Mouse (Mus musculus): ENCODE measurements around the gene Cox4i1. TPM values are rescaled to one million over a fixed set of nuclear protein-coding genes. Genes with fewer than 3 reads are reported as not detected.
"Not testable (repeated sequence)": the region's sequence is repeated elsewhere in the genome, so short reads cannot be mapped to it uniquely, and the experiment has no call there.

Cox4i1 gene
- polyA plus RNA-seq, 1 experiment from 2014 or later: 2,414 TPM

DNA sequence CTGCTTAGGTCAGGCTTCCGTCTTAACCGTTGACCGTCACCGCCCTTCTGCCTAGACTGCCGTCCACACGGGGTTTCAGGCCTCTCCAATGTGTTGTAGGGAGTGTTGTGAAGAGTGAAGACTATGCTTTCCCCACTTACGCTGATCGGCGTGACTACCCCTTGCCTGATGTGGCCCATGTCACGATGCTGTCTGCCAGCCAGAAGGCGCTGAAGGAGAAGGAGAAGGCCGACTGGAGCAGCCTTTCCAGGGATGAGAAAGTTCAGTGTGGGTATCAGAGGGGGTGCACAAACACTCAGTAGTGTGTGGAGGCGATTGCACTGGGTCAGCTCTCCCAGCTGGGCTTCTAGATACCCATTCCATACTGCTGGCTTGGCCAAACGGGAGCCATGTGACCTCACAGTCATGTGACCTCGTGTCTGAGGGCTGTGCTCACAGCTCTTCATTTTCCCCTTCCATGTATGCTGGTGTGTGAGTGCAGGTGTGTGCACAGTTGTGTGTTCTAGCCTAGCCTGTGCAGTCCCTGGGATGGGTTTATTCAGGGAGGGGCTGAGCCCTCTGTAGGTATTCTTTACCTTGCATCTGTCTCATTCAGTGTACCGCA is 4.7 kb downstream of the Cox4i1 start:
- 87% methylated on average over 16 of the region's 16 CpGs for WGBS
- ATAC-seq (replicated peaks; ENCODE audit: extremely low read depth, insufficient read depth, low FRiP score): no peak
- H3K9me3 ChIP-seq (replicated peaks; ENCODE audit: control insufficient read depth, low read length): no peaks in the 10 kb centered on the region
- no peaks in the 10 kb centered on the region for H3K27me3 ChIP-seq (ENCODE audit: control insufficient read depth, insufficient read depth, low read length)
- peaks cover 28% of the 10 kb centered on the region for H3K4me1 ChIP-seq (ENCODE audit: control insufficient read depth, insufficient read depth, low read length)
- no peak overlapping the region for H3K4me3 ChIP-seq (ENCODE audit: low read length)
- H3K27ac ChIP-seq (ENCODE audit: low read length): no peak overlapping the region
- H3K36me3 ChIP-seq (ENCODE audit: control insufficient read depth, insufficient read depth): peaks cover 47% of the 10 kb centered on the region
- no peak overlapping the region for H3K9ac ChIP-seq (ENCODE audit: low read length)
- no peak overlapping the region for H3K4me2 ChIP-seq (ENCODE audit: low read depth, low read length)

DNA sequence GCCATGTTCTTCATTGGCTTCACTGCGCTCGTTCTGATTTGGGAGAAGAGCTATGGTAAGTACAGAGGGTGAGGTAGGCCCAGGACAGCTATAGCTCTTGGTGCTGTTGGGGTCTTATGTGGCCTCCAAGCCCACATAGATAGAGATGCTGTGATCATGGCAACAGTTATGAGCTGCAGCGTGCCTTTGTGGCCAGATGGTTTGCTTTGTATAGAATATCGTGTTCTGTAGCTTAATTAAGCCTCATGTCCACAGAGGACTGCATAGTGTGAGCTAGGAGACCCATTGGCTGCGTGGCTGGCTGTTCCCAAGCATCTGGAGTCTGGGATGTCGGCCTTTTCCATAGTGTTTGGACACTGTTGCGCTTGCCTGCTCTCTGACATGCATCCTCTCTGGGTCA is 5.3 kb downstream of the Cox4i1 start:
- H3K27ac ChIP-seq (ENCODE audit: low read length): no peak overlapping the region
- H3K9ac ChIP-seq (ENCODE audit: low read length): no peak overlapping the region
- WGBS: 93% methylated on average over 7 of the region's 7 CpGs
- H3K4me2 ChIP-seq (ENCODE audit: low read depth, low read length): no peak overlapping the region
- H3K4me1 ChIP-seq (ENCODE audit: control insufficient read depth, insufficient read depth, low read length): peaks cover 28% of the 10 kb centered on the region
- no peaks in the 10 kb centered on the region for H3K27me3 ChIP-seq (ENCODE audit: control insufficient read depth, insufficient read depth, low read length)
- H3K36me3 ChIP-seq (ENCODE audit: control insufficient read depth, insufficient read depth): peaks cover 47% of the 10 kb centered on the region
- no peak for ATAC-seq (replicated peaks; ENCODE audit: extremely low read depth, insufficient read depth, low FRiP score)
- no peaks in the 10 kb centered on the region for H3K9me3 ChIP-seq (replicated peaks; ENCODE audit: control insufficient read depth, low read length)
- no peak overlapping the region for H3K4me3 ChIP-seq (ENCODE audit: low read length)

DNA sequence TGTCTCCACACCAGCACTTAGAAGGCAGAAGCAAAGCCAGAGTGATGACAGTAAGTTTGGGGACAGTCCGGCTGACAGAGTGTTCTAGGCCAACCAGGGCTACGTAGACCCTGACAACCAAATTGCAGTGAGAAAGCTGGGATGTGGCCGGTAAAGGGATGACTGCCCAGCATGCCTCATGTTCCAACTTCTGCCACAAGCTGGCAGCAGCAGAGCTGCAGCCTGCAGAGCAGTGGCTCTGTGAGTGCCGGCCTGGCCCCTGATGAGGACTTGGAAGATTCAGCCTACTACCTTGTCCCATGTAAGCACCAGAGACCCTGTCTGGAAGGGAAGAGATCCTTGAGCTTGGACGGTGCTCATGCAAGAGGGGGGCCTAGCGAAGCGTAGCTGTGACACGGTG is 7.7 kb downstream of the Cox4i1 start:
- no peak overlapping the region for H3K27ac ChIP-seq (ENCODE audit: low read length)
- peaks cover 36% of the 10 kb centered on the region for H3K36me3 ChIP-seq (ENCODE audit: control insufficient read depth, insufficient read depth)
- H3K4me3 ChIP-seq (ENCODE audit: low read length): no peak overlapping the region
- H3K4me2 ChIP-seq (ENCODE audit: low read depth, low read length): no peak overlapping the region
- ATAC-seq (replicated peaks; ENCODE audit: extremely low read depth, insufficient read depth, low FRiP score): no peak
- no peaks in the 10 kb centered on the region for H3K9me3 ChIP-seq (replicated peaks; ENCODE audit: control insufficient read depth, low read length)
- peaks cover 16% of the 10 kb centered on the region for H3K4me1 ChIP-seq (ENCODE audit: control insufficient read depth, insufficient read depth, low read length)
- WGBS: 73% methylated on average over 8 of the region's 8 CpGs
- no peak overlapping the region for H3K9ac ChIP-seq (ENCODE audit: low read length)
- H3K27me3 ChIP-seq (ENCODE audit: control insufficient read depth, insufficient read depth, low read length): peaks cover 6% of the 10 kb centered on the region; the same call in 1 of the 2 replicates

DNA sequence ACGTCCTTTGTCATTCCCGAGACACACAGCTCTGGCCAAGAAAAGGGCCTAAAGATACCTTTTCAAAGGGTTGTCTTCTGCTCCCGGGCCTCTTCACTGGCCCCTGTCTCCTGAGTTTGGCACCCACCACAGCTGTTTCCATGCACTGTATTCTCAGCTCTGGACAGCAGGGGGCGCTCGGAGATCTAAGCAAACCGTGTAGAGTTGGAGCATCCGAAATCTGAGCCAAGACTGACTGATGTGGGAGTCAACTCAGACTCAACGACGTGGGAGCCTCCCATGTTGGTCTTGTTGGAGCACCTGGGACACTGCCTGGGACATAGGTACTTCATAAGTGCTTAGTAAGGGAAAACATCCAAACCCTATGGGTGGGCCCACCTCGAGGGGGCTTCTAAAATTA is 10.4 kb downstream of the Cox4i1 start:
- 8% methylated on average over 10 of the region's 10 CpGs for WGBS

DNA sequence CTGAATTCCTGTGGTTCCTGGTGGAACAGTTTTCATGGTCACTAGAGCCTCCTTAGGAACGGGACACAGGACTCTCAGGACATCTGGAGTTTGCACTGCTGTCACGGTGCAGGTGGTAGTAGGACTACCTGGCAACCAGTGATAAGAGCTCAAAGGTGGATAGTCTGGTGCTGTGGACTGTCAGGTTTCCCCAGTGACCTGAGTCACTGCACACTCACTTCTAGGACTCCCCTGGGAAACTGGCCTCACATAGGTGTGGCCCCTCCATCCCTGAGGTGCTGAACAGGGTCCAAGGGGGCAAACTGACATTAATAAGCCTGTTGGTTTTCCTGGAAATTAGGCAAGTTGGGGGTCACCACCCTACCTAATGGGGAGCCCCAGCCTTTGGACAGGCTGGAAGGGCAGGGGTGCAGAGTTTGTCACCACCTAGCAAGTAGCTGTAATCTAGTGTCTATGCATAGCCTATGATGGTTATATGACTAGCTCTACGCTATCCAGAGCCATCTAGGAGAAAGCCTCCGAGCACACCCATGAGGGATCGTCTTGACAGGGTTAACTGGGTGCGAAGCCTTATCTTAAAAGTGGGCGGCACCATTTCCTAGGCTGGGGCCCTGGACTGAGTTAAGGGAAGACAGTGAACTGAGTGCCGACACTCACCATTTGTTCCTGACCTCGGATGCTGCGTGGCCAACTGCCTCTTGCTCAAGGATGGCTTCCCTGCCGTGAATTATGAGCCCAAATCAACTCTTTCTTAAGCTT is 11.8 kb downstream of the Cox4i1 start:
- 23% methylated on average over 11 of the region's 11 CpGs for WGBS
- no peak overlapping the region for H3K9ac ChIP-seq (ENCODE audit: low read length)
- ATAC-seq (replicated peaks; ENCODE audit: extremely low read depth, insufficient read depth, low FRiP score): no peak

More for the DNA sequence above, 10.4 kb downstream of the Cox4i1 start:
- Histone ChIP-seq H3K27me3 (ENCODE audit: control insufficient read depth, insufficient read depth, low read length) (peaks cover 6% of the 10 kb centered on the region; the same call in 1 of the 2 replicates), H3K4me1 (ENCODE audit: control insufficient read depth, insufficient read depth, low read length) (peaks cover 2% of the 10 kb centered on the region; the same call in 1 of the 2 replicates), H3K9me3 (replicated peaks; ENCODE audit: control insufficient read depth, low read length) (no peaks in the 10 kb centered on the region), H3K4me3 (ENCODE audit: low read length) (no peak overlapping the region), H3K9ac (ENCODE audit: low read length) (no peak overlapping the region), H3K4me2 (ENCODE audit: low read depth, low read length) (no peak overlapping the region), H3K36me3 (ENCODE audit: control insufficient read depth, insufficient read depth) (peaks cover 8% of the 10 kb centered on the region), H3K27ac (ENCODE audit: low read length) (no peak overlapping the region)
- ATAC-seq (replicated peaks; ENCODE audit: extremely low read depth, insufficient read depth, low FRiP score): peak; percentile 43; the same call in 1 of the 2 replicates

GRCm38 (mm10) chr8:120680405-120680804 is 12.4 kb downstream of the Cox4i1 start:
- not testable (repeated sequence) for H3K4me1 ChIP-seq (ENCODE audit: control insufficient read depth, insufficient read depth, low read length); H3K9me3 ChIP-seq (replicated peaks; ENCODE audit: control insufficient read depth, low read length); ATAC-seq (replicated peaks; ENCODE audit: extremely low read depth, insufficient read depth, low FRiP score); H3K9ac ChIP-seq (ENCODE audit: low read length); H3K4me3 ChIP-seq (ENCODE audit: low read length); H3K27ac ChIP-seq (ENCODE audit: low read length); H3K27me3 ChIP-seq (ENCODE audit: control insufficient read depth, insufficient read depth, low read length); H3K36me3 ChIP-seq (ENCODE audit: control insufficient read depth, insufficient read depth); H3K4me2 ChIP-seq (ENCODE audit: low read depth, low read length)
- 42% methylated on average over 6 of the region's 7 CpGs for WGBS

More for the DNA sequence above, 11.8 kb downstream of the Cox4i1 start:
- Histone ChIP-seq H3K36me3 (ENCODE audit: control insufficient read depth, insufficient read depth) (no peaks in the 10 kb centered on the region), H3K27ac (ENCODE audit: low read length) (no peak overlapping the region), H3K4me2 (ENCODE audit: low read depth, low read length) (no peak overlapping the region), H3K9me3 (replicated peaks; ENCODE audit: control insufficient read depth, low read length) (no peaks in the 10 kb centered on the region), H3K4me1 (ENCODE audit: control insufficient read depth, insufficient read depth, low read length) (peaks cover 2% of the 10 kb centered on the region; the same call in 1 of the 2 replicates), H3K27me3 (ENCODE audit: control insufficient read depth, insufficient read depth, low read length) (peaks cover 6% of the 10 kb centered on the region; the same call in 1 of the 2 replicates), H3K4me3 (ENCODE audit: low read length) (no peak overlapping the region)

GRCm38 (mm10) chr8:120681113-120681512 is 13.1 kb downstream of the Cox4i1 start:
- Histone ChIP-seq H3K4me2 (ENCODE audit: low read depth, low read length) (no peak overlapping the region), H3K27ac (ENCODE audit: low read length) (no peak overlapping the region), H3K9ac (ENCODE audit: low read length) (no peak overlapping the region), H3K27me3 (ENCODE audit: control insufficient read depth, insufficient read depth, low read length) (peaks cover 6% of the 10 kb centered on the region; the same call in 1 of the 2 replicates), H3K9me3 (replicated peaks; ENCODE audit: control insufficient read depth, low read length) (no peaks in the 10 kb centered on the region), H3K4me3 (ENCODE audit: low read length) (no peak overlapping the region), H3K4me1 (ENCODE audit: control insufficient read depth, insufficient read depth, low read length) (peaks cover 2% of the 10 kb centered on the region; the same call in 1 of the 2 replicates), H3K36me3 (ENCODE audit: control insufficient read depth, insufficient read depth) (no peaks in the 10 kb centered on the region)
- no peak for ATAC-seq (replicated peaks; ENCODE audit: extremely low read depth, insufficient read depth, low FRiP score)
- WGBS: 69% methylated on average over 10 of the region's 10 CpGs

GRCm38 (mm10) chr8:120683602-120684001 is 15.6 kb downstream of the Cox4i1 start:
- peaks cover 13% of the 10 kb centered on the region for H3K27me3 ChIP-seq (ENCODE audit: control insufficient read depth, insufficient read depth, low read length)
- H3K9me3 ChIP-seq (replicated peaks; ENCODE audit: control insufficient read depth, low read length): no peaks in the 10 kb centered on the region
- H3K4me1 ChIP-seq (ENCODE audit: control insufficient read depth, insufficient read depth, low read length): peaks cover 2% of the 10 kb centered on the region; the same call in 1 of the 2 replicates
- H3K27ac ChIP-seq (ENCODE audit: low read length): no peak overlapping the region
- no peak overlapping the region for H3K4me2 ChIP-seq (ENCODE audit: low read depth, low read length)
- no peak overlapping the region for H3K4me3 ChIP-seq (ENCODE audit: low read length)
- no peaks in the 10 kb centered on the region for H3K36me3 ChIP-seq (ENCODE audit: control insufficient read depth, insufficient read depth)
- 14% methylated on average over 10 of the region's 10 CpGs for WGBS
- ATAC-seq (replicated peaks; ENCODE audit: extremely low read depth, insufficient read depth, low FRiP score): peak; percentile 61; the same call in 1 of the 2 replicates
- no peak overlapping the region for H3K9ac ChIP-seq (ENCODE audit: low read length)

DNA sequence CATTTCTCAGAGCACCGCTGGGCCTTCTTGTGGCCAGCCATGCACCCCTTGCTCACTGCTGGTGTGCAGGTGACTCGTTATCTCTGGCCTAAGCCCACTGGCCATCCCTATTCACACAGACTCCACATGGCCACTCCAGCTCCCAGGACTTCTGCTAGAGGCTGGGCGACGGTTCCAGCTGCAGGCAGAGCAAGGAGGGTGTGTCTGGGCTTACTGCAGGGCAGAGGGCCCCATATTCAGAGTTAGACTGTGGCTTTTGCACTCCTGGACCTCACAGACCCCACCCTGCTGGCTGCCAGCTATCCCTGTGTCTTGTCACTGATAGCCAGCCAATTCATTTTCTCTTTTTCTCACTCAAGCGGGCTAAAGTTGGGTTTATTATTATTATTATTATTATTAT is 16.1 kb downstream of the Cox4i1 start:
- H3K9me3 ChIP-seq (replicated peaks; ENCODE audit: control insufficient read depth, low read length): no peaks in the 10 kb centered on the region
- no peak overlapping the region for H3K4me2 ChIP-seq (ENCODE audit: low read depth, low read length)
- ATAC-seq (replicated peaks; ENCODE audit: extremely low read depth, insufficient read depth, low FRiP score): no peak
- WGBS: 54% methylated on average over 5 of the region's 5 CpGs
- peaks cover 2% of the 10 kb centered on the region; the same call in 1 of the 2 replicates for H3K4me1 ChIP-seq (ENCODE audit: control insufficient read depth, insufficient read depth, low read length)
- H3K36me3 ChIP-seq (ENCODE audit: control insufficient read depth, insufficient read depth): no peaks in the 10 kb centered on the region
- no peak overlapping the region for H3K27ac ChIP-seq (ENCODE audit: low read length)
- H3K4me3 ChIP-seq (ENCODE audit: low read length): no peak overlapping the region
- H3K9ac ChIP-seq (ENCODE audit: low read length): no peak overlapping the region
- H3K27me3 ChIP-seq (ENCODE audit: control insufficient read depth, insufficient read depth, low read length): peaks cover 17% of the 10 kb centered on the region

Data from heart, embryonic 16.5 days (tissue).